Mouse (Mus musculus): ENCODE results near the gene Prpf40b.

- TF ChIP-seq POLR2A (IDR thresholded peaks at IDR 0.05; ENCODE audit: insufficient read length, low read depth): peak; percentile 31
- no peak for TF ChIP-seq MAX (IDR thresholded peaks at IDR 0.05; ENCODE audit: low read depth)
- no peak for TF ChIP-seq POLR2AphosphoS2 (IDR thresholded peaks at IDR 0.05; ENCODE audit: insufficient read length, low read depth)
- no peak for TF ChIP-seq USF1 (IDR thresholded peaks at IDR 0.05; ENCODE audit: low read depth)
- peak in 2 of 3 experiments; percentile 56 to 95 for TF ChIP-seq MYOD1 (IDR thresholded peaks at IDR 0.05; ENCODE audit: control insufficient read depth in 1 of 3, insufficient read length in 2 of 3, low read depth in 2 of 3)
- TF ChIP-seq E2F4 (IDR thresholded peaks at IDR 0.05; ENCODE audit: insufficient read depth): no peak
- no peak for TF ChIP-seq SRF (IDR thresholded peaks at IDR 0.05; ENCODE audit: control insufficient read depth, insufficient read length, low read depth)
- peak; percentile 26 for TF ChIP-seq TCF12 (IDR thresholded peaks at IDR 0.05; ENCODE audit: insufficient read depth, poor library complexity, severe bottlenecking)
- TF ChIP-seq CEBPB (IDR thresholded peaks at IDR 0.05; ENCODE audit: insufficient read depth, poor library complexity, severe bottlenecking): no peak
- TF ChIP-seq TCF3 (IDR thresholded peaks at IDR 0.05; ENCODE audit: insufficient read length, low read depth): peak; percentile 32
- TF ChIP-seq REST (IDR thresholded peaks at IDR 0.05; ENCODE audit: insufficient read depth, insufficient read length): no peak
Measured at GRCm38 (mm10) chr15:99253772-99254171, 41.1 kb upstream of the Prpf40b start.
